Mouse (Mus musculus) embryonic facial prominence, embryonic 11.5 days (tissue): ENCODE data around the gene Ovol2. TPM values are rescaled to one million over a fixed set of nuclear protein-coding genes. Genes with fewer than 3 reads are reported as not detected.
A peak's percentile ranks its signal among the peaks of the same experiment; 100 is the strongest.

Experiments used
- ATAC-seq: fragments of 200-750 bp; cut with Nextera tagmentation; replicated peaks from 2 replicates; pipeline ENCODE4 v1.8.0; 2017; ENCODE audit warnings: low read depth; ENCODE audit not compliant: insufficient number of reproducible peaks, low FRiP score, low TSS enrichment
- DNase-seq: peaks from one replicate; pipeline ENCODE4 v3.0.0-alpha.2; 2015; ENCODE audit warnings: low spot score
- H3K27ac ChIP-seq: fragments of 300-500 bp; sonication (generic); replicated peaks from 2 replicates; pipeline ENCODE4 v1.5.1; 2014; ENCODE audit warnings: mild to moderate bottlenecking, low read depth, low read length, control low read depth
- H3K27me3 ChIP-seq: fragments of 300-500 bp; sonication (generic); 2 replicates; pipeline ENCODE4 v1.6.1; 2014; ENCODE audit warnings: mild to moderate bottlenecking, low read length, moderate library complexity, mixed read lengths; ENCODE audit not compliant: control insufficient read depth, insufficient read depth
- H3K36me3 ChIP-seq: fragments of 300-500 bp; sonication (generic); replicated peaks from 2 replicates; pipeline ENCODE4 v1.6.1; 2014; ENCODE audit warnings: low read depth, mild to moderate bottlenecking, low read length, moderate library complexity, mixed read lengths; ENCODE audit not compliant: control insufficient read depth, insufficient read depth
- H3K4me1 ChIP-seq: fragments of 300-500 bp; sonication (generic); 2 replicates; pipeline ENCODE4 v1.6.1; 2014; ENCODE audit warnings: low read length, mixed read lengths; ENCODE audit not compliant: control insufficient read depth, insufficient read depth
- H3K4me2 ChIP-seq: fragments of 300-500 bp; sonication (generic); 2 replicates; pipeline ENCODE4 v1.6.1; 2014; ENCODE audit warnings: low read depth, mild to moderate bottlenecking, control low read depth, low read length, moderate library complexity
- H3K4me3 ChIP-seq: fragments of 300-500 bp; sonication (generic); 2 replicates; pipeline ENCODE4 v1.5.1; 2014; ENCODE audit warnings: low read depth, low read length, control low read depth
- H3K9ac ChIP-seq: fragments of 300-500 bp; sonication (generic); replicated peaks from 2 replicates; pipeline ENCODE4 v1.6.1; 2014; ENCODE audit warnings: mild to moderate bottlenecking, control low read depth, low read length
- H3K9me3 ChIP-seq: fragments of 300-500 bp; sonication (generic); replicated peaks from 2 replicates; pipeline ENCODE4 v1.6.1; 2016; ENCODE audit warnings: mild to moderate bottlenecking, low read length, inconsistent platforms, mixed read lengths; ENCODE audit not compliant: control insufficient read depth
- WGBS: fragments of 180-500 bp; shearing (Covaris S2); extraction: QIAGEN DNeasy Blood & Tissue Kit; methylation state at CpG from one replicate; pipeline ENCODE4 v1.1.7; 2014; 5-methylcytosine and 5-hydroxymethylcytosine counted together
- polyA plus RNA-seq: library from polyadenylated mRNA; unstranded; fragments of >200 nt; fragmentation: Nextera tagmentation; extraction: Ambion mirVana; gene quantifications from 2 replicates; pipeline ENCODE4 v1.2.1, GENCODE M21; 2014

Ovol2 gene
- polyA plus RNA-seq, 1 experiment from 2014 or later = 0.53 TPM

DNA sequence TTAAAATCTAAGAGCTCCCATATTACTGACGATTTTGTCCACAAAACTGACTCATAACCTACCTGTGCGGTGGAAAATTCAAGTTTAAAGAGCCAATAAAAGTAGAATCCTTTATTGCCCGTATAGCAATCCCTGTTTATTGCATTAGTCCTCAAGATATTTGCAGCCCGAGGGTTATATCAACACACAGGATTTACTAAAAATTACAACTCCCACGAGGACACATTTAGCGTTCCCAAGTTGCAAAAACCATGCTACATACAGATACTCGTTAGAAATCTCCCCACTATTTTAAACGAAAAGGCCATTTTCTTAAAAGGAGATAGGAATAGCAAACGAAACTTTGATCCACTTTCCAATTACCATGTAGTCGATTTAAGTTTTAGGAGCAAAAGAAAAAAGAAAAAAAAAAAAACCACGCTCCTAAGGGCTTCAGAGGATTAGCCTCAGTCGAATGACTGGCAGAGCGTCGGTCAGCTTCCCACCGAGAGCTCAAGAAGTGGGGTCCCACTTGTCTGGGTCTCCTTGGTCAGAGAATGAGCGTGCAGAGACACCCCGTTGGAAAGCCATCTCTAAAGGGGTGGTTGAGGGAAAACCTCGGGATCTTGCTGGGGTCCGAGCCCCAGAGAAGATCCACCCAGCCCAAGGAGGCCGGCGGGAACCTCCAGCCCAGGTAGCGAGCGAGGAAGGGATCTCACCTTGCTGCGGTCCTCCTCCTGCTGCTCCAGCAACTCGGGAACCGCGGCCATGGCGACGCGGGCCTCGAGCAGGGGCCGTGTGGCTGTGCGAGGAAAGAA, 62.1 kb downstream of the Ovol2 start:
- H3K4me2 ChIP-seq = peak overlapping the region; percentile 72
- H3K4me1 ChIP-seq = no peaks in the 10 kb centered on the region
- no peaks in the 10 kb centered on the region for H3K36me3 ChIP-seq
- H3K4me3 ChIP-seq = peak overlapping the region; percentile 82
- peak overlapping the region; percentile 96 for H3K9ac ChIP-seq
- no peaks in the 10 kb centered on the region for H3K27me3 ChIP-seq
- H3K9me3 ChIP-seq = no peaks in the 10 kb centered on the region
- H3K27ac ChIP-seq = peak overlapping the region; percentile 86
- ATAC-seq (no peak; the same call in 1 of the 2 replicates), DNase-seq (peak; percentile 38)
- under 1% methylated on average over 28 of the region's 33 CpGs for WGBS

DNA sequence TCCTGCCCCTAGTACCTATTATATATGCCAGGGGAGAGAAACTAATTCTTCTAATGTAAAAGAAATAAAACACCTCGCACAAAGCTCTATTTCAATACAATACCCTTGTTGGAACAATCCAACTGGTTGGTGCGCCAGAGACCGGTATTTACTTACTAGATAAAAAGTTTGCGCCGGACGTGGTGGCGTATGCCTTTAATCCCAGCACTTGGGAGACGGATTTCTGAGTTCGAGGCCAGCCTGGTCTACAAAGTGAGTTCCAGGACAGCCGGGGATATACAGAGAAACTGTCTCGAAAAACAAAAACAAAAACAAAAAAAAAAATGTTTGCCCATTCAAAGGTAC, 62.7 kb downstream of the Ovol2 start:
- H3K4me3 ChIP-seq = peak overlapping the region; percentile 82
- no peaks in the 10 kb centered on the region for H3K4me1 ChIP-seq
- H3K27ac ChIP-seq = no peak overlapping the region
- H3K27me3 ChIP-seq = no peaks in the 10 kb centered on the region
- ATAC-seq (no peak), DNase-seq (peak; percentile 59)
- peak overlapping the region; percentile 96 for H3K9ac ChIP-seq
- under 1% methylated on average over 11 of the region's 11 CpGs for WGBS
- peak overlapping the region; percentile 72 for H3K4me2 ChIP-seq
- H3K9me3 ChIP-seq = no peaks in the 10 kb centered on the region
- H3K36me3 ChIP-seq = no peaks in the 10 kb centered on the region

DNA sequence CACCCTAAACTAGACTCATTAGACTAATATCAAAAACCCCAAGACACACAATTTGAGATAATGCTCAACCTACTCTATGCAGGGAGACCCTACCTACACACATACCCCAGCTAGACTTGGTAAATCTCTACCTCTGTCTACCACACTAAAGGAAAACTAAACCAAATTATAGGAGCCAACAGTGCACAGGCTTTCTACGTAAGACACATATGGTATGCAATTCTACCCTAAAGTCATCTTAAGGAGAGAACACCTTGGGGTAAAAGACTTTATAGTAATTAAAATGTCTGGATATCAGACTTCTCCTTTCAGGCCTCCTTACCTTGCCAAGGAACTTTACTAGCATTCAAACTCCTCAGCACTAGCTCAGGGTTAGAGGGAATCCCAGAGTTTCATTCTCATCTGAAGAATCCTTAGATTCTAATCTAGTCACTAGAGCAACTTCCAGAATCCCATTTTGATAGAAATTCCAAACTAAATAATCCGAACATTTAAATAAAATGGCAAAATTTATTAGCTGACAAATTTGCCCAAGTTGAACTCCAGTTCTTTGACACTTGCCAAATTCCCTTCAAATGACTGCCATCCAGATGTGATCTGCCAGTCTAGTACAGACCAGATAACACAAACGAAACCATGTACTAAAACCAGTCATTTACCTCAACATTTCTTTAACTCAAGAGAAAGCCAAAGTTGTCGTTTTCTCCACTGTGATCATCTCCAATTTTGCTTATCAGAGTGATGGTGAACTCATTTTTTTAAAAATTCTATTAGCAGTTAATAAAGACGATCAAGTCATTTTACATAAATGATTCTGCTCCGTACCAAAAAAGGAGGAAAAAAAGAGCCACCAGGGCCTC, 63.3 kb downstream of the Ovol2 start:
- Histone ChIP-seq H3K4me1 (no peaks in the 10 kb centered on the region), H3K4me2 (peak overlapping the region; percentile 72), H3K27me3 (no peaks in the 10 kb centered on the region), H3K27ac (no peak overlapping the region), H3K36me3 (no peaks in the 10 kb centered on the region), H3K4me3 (peak overlapping the region; percentile 82), H3K9ac (peak overlapping the region; percentile 96; the same call in 1 of the 2 replicates), H3K9me3 (no peaks in the 10 kb centered on the region)
- no peak for DNase-seq
- ATAC-seq = no peak
- WGBS = 7% methylated on average over 6 of the region's 6 CpGs

DNA sequence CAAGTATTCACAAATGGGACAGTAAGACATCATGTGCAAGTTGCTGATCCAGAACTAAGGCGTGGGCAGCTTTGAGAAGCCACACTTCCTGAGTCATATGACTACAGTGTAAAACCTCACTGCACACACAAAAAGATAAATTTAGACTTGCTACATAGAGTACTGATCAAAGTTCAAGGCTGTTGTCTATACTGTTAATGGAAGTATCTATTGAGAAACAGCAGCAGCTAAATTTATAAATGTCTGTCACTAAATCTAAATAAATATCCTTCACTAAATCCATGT, 64.3 kb downstream of the Ovol2 start:
- 36% methylated on average over 1 of the region's 1 CpGs for WGBS
- ATAC-seq (no peak), DNase-seq (no peak)
- Histone ChIP-seq H3K4me2 (no peak overlapping the region), H3K4me1 (no peaks in the 10 kb centered on the region), H3K4me3 (no peak overlapping the region), H3K27me3 (no peaks in the 10 kb centered on the region), H3K27ac (no peak overlapping the region), H3K36me3 (no peaks in the 10 kb centered on the region), H3K9me3 (no peaks in the 10 kb centered on the region), H3K9ac (no peak overlapping the region)

DNA sequence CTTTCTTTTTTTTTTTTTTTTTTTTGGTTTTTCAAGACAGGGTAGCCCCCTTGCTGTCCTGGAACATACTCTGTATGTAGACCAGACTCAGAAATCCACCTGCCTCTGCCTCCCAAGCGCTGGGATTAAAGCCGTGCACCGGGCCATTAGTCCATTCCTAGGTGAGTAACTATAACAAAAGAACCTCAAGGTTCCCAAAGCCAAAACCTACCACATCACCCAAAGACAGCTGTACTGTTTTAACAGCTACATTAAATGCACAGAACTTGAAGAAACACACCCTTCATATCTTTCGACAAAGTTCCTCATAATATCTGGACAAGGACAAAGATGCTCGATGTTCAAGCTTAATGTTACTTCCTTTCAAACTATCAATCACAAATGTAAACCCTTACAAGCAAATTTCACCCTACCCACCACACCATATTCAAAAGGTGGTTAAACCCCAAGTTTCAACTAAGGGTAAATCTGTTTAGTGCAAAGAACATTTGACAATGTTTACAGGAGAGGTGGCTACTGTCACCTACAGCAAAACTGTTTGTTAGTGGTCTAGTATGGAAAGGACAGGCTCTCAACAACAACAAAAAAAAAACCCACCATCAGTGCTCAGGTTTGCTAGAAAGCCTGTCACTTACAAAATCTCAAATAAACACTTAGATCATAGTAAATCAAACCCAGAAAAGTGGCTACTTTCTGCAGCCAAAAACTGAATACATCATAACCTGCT, 64.8 kb downstream of the Ovol2 start:
- WGBS = 54% methylated on average over 5 of the region's 5 CpGs
- ATAC-seq = no peak
- Histone ChIP-seq H3K4me3 (no peak overlapping the region), H3K9ac (no peak overlapping the region), H3K36me3 (no peaks in the 10 kb centered on the region), H3K4me1 (no peaks in the 10 kb centered on the region), H3K4me2 (no peak overlapping the region), H3K27ac (no peak overlapping the region), H3K9me3 (no peaks in the 10 kb centered on the region), H3K27me3 (no peaks in the 10 kb centered on the region)
- DNase-seq = no peak

DNA sequence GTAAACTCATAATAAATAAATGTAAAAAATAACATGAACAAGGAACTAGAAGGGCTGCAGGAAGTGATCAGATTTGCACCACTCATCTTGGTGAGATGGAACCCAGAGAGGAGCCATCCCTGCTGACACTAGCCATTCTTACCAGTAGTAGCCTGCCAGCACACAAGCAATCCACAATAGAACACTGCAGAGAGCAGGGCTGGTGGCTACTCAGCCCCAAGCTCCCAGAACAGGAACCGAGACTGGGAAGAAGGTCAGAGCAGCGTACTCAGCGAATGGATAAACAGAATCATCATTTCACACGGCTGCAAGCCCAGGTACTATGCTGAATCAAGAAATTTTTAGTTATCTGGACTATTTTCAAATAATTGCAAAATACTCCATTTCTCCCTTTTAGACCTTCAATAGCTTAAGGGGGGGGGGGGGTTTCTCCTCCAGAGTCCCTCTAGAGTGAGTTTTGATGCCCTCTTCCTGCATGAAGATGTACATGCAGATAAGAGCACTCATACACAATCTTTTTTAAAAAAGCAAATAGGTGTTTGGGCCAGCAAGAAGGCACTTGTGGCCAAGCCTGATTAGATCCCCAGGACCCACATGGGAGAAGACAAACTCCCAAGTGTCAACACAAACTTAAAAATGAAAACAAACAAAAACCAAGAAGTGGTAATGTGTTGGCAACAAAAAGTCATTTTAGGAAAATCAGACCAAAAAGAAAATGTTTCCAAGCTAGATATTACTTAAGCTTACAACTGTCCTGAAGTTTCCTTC, 65.8 kb downstream of the Ovol2 start:
- ATAC-seq (no peak), DNase-seq (no peak)
- no peaks in the 10 kb centered on the region; the same call in 1 of the 2 replicates for H3K36me3 ChIP-seq
- no peaks in the 10 kb centered on the region for H3K4me1 ChIP-seq
- no peaks in the 10 kb centered on the region for H3K9me3 ChIP-seq
- 50% methylated on average over 4 of the region's 4 CpGs for WGBS
- H3K27me3 ChIP-seq = no peaks in the 10 kb centered on the region
- no peak overlapping the region for H3K9ac ChIP-seq
- no peak overlapping the region for H3K27ac ChIP-seq
- H3K4me2 ChIP-seq = no peak overlapping the region
- no peak overlapping the region for H3K4me3 ChIP-seq

DNA sequence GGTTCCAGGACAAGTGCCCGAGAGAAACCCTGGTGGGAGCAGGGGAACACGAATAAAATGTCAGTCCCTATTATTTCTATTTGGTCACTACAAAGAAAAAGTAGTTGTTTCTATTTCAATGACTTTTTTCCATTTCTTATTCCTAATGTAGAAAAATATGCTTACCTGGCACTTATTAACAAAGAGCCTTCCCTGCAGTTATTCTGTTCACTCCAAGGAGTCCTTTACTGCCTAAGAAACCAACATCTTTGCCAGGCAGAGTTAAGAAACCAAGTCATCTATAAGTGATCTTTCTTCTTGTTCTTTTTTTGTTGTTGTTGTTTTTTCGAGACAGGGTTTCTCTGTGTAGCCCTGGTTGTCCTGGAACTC, 66.8 kb downstream of the Ovol2 start:
- DNase-seq (no peak), ATAC-seq (no peak)
- H3K27me3 ChIP-seq = no peaks in the 10 kb centered on the region
- H3K36me3 ChIP-seq = peaks cover 3% of the 10 kb centered on the region
- H3K4me1 ChIP-seq = no peaks in the 10 kb centered on the region
- H3K9me3 ChIP-seq = no peaks in the 10 kb centered on the region
- 68% methylated on average over 3 of the region's 3 CpGs for whole genome bisulfite sequencing
- no peak overlapping the region for H3K9ac ChIP-seq
- H3K27ac ChIP-seq = no peak overlapping the region
- H3K4me3 ChIP-seq = no peak overlapping the region
- H3K4me2 ChIP-seq = no peak overlapping the region
